Mouse (Mus musculus) brain, embryonic 14.5 days (tissue): ENCODE data around the gene D1Ertd622e.

Experiments
- CTCF ChIP-seq: fragments of 200-500 bp; IDR thresholded peaks from 2 replicates; pipeline ENCODE4 v1.5.1; 2012; ENCODE audit warnings: inconsistent platforms, mild to moderate bottlenecking, moderate library complexity, borderline replicate concordance; ENCODE audit not compliant: insufficient read depth, insufficient read length; ENCODE audit errors: extremely low read depth
- POLR2A ChIP-seq: fragments of 200-500 bp; IDR thresholded peaks from 2 replicates; pipeline ENCODE4 v1.6.1; 2012; ENCODE audit warnings: mild to moderate bottlenecking, inconsistent platforms, borderline replicate concordance; ENCODE audit not compliant: poor library complexity, insufficient read depth, insufficient read length, severe bottlenecking; ENCODE audit errors: extremely low read depth

- TF ChIP-seq POLR2A (no peak), CTCF (no peak)
Observed at GRCm38 (mm10) chr1:97631843-97632470, 29.9 kb downstream of the D1Ertd622e start.
